Mouse (Mus musculus): ENCODE measurements around the gene Olfr374. TPM values are rescaled to one million over a fixed set of nuclear protein-coding genes. Genes with fewer than 3 reads are reported as not detected.

Gene Olfr374
- polyA plus RNA-seq, 1 experiment from 2014 or later, result not detected

- Histone ChIP-seq H3K27me3 (ENCODE audit: control insufficient read depth, insufficient read depth, low read length) (no peaks in the 10 kb centered on the region), H3K9ac (ENCODE audit: low read length) (no peak overlapping the region), H3K9me3 (ENCODE audit: control insufficient read depth, low read length) (no peaks in the 10 kb centered on the region), H3K27ac (ENCODE audit: low read depth, low read length) (no peak overlapping the region), H3K4me2 (ENCODE audit: low read depth) (no peak overlapping the region), H3K4me3 (ENCODE audit: low read depth, low read length) (no peak overlapping the region), H3K4me1 (ENCODE audit: control insufficient read depth, insufficient read depth, low read length) (0 out of 2 replicates have a peak, but pooled peaks cover under 1% of the 10 kb centered on the region), H3K36me3 (ENCODE audit: control insufficient read depth, insufficient read depth, low read length) (no peaks in the 10 kb centered on the region)
- ATAC-seq (ENCODE audit: insufficient read depth, low FRiP score, low TSS enrichment) (no peak), DNase-seq (ENCODE audit: low spot score) (no peak)
- 81% methylated on average over 1 of the region's 1 CpGs for WGBS
Measured at GRCm38 (mm10) chr8:72132417-72132816, 25.6 kb downstream of the Olfr374 start.

- H3K9me3 ChIP-seq (ENCODE audit: control insufficient read depth, low read length), result no peaks in the 10 kb centered on the region
- H3K4me1 ChIP-seq (ENCODE audit: control insufficient read depth, insufficient read depth, low read length), result 0 out of 2 replicates have a peak, but pooled peaks cover 4% of the 10 kb centered on the region
- no peak overlapping the region for H3K4me2 ChIP-seq (ENCODE audit: low read depth)
- DNase-seq (ENCODE audit: low spot score) (no peak), ATAC-seq (ENCODE audit: insufficient read depth, low FRiP score, low TSS enrichment) (no peak)
- H3K27ac ChIP-seq (ENCODE audit: low read depth, low read length), result no peak overlapping the region
- no peaks in the 10 kb centered on the region; the same call in 1 of the 2 replicates for H3K36me3 ChIP-seq (ENCODE audit: control insufficient read depth, insufficient read depth, low read length)
- WGBS, result 80% methylated on average over 1 of the region's 1 CpGs
- no peak overlapping the region for H3K4me3 ChIP-seq (ENCODE audit: low read depth, low read length)
- no peak overlapping the region for H3K9ac ChIP-seq (ENCODE audit: low read length)
- no peaks in the 10 kb centered on the region for H3K27me3 ChIP-seq (ENCODE audit: control insufficient read depth, insufficient read depth, low read length)
Measured at GRCm38 (mm10) chr8:72132891-72133290, 26.1 kb downstream of the Olfr374 start.

- Histone ChIP-seq H3K9me3 (ENCODE audit: control insufficient read depth, low read length) (no peaks in the 10 kb centered on the region), H3K4me3 (ENCODE audit: low read depth, low read length) (no peak overlapping the region), H3K4me2 (ENCODE audit: low read depth) (no peak overlapping the region), H3K27me3 (ENCODE audit: control insufficient read depth, insufficient read depth, low read length) (no peaks in the 10 kb centered on the region), H3K36me3 (ENCODE audit: control insufficient read depth, insufficient read depth, low read length) (no peaks in the 10 kb centered on the region; the same call in 1 of the 2 replicates), H3K4me1 (ENCODE audit: control insufficient read depth, insufficient read depth, low read length) (0 out of 2 replicates have a peak, but pooled peaks cover 4% of the 10 kb centered on the region), H3K27ac (ENCODE audit: low read depth, low read length) (no peak overlapping the region), H3K9ac (ENCODE audit: low read length) (no peak overlapping the region)
- DNase-seq (ENCODE audit: low spot score) (no peak), ATAC-seq (ENCODE audit: insufficient read depth, low FRiP score, low TSS enrichment) (no peak)
- 67% methylated on average over 1 of the region's 1 CpGs for WGBS
Measured at GRCm38 (mm10) chr8:72133507-72133906, 26.7 kb downstream of the Olfr374 start.

- under 1% methylated on average over 44 of the region's 49 CpGs for WGBS
- DNase-seq (ENCODE audit: low spot score) (peak; percentile 87), ATAC-seq (ENCODE audit: insufficient read depth, low FRiP score, low TSS enrichment) (peak; percentile 90)
- Histone ChIP-seq H3K27ac (ENCODE audit: low read depth, low read length) (peak within 1 kb of the TSS; percentile 96), H3K4me2 (ENCODE audit: low read depth) (peak within 1 kb of the TSS; percentile 94), H3K9me3 (ENCODE audit: control insufficient read depth, low read length) (no peaks in the 10 kb centered on the region), H3K27me3 (ENCODE audit: control insufficient read depth, insufficient read depth, low read length) (no peaks in the 10 kb centered on the region), H3K4me3 (ENCODE audit: low read depth, low read length) (peak within 1 kb of the TSS; percentile 83), H3K9ac (ENCODE audit: low read length) (peak within 1 kb of the TSS; percentile 91), H3K4me1 (ENCODE audit: control insufficient read depth, insufficient read depth, low read length) (0 out of 2 replicates have a peak, but pooled peaks cover 4% of the 10 kb centered on the region), H3K36me3 (ENCODE audit: control insufficient read depth, insufficient read depth, low read length) (no peaks in the 10 kb centered on the region; the same call in 1 of the 2 replicates)
Measured at GRCm38 (mm10) chr8:72134756-72135445, 28.1 kb downstream of the Olfr374 start, which contains the start of gene Tpm4. Tpm4 (plus strand) TSS chr8:72134975.

- Histone ChIP-seq H3K9me3 (ENCODE audit: control insufficient read depth, low read length) (no peaks in the 10 kb centered on the region), H3K27ac (ENCODE audit: low read depth, low read length) (peak overlapping the region; percentile 96), H3K36me3 (ENCODE audit: control insufficient read depth, insufficient read depth, low read length) (no peaks in the 10 kb centered on the region; the same call in 1 of the 2 replicates), H3K4me3 (ENCODE audit: low read depth, low read length) (peak overlapping the region; percentile 83), H3K27me3 (ENCODE audit: control insufficient read depth, insufficient read depth, low read length) (no peaks in the 10 kb centered on the region), H3K9ac (ENCODE audit: low read length) (peak overlapping the region; percentile 91), H3K4me1 (ENCODE audit: control insufficient read depth, insufficient read depth, low read length) (0 out of 2 replicates have a peak, but pooled peaks cover 4% of the 10 kb centered on the region), H3K4me2 (ENCODE audit: low read depth) (peak overlapping the region; percentile 94)
- under 1% methylated on average over 60 of the region's 62 CpGs for WGBS
- ATAC-seq (ENCODE audit: insufficient read depth, low FRiP score, low TSS enrichment), result peak; percentile 67
- peak; percentile 80 for DNase-seq (ENCODE audit: low spot score)
Measured at GRCm38 (mm10) chr8:72135446-72136301, 28.8 kb downstream of the Olfr374 start.

GRCm38 (mm10) chr8:72136302-72136978 is 29.6 kb downstream of the Olfr374 start:
- H3K27me3 ChIP-seq (ENCODE audit: control insufficient read depth, insufficient read depth, low read length), result no peaks in the 10 kb centered on the region
- ATAC-seq (ENCODE audit: insufficient read depth, low FRiP score, low TSS enrichment), result no peak

GRCm38 (mm10) chr8:72137431-72137830 is 30.6 kb downstream of the Olfr374 start:
- H3K27ac ChIP-seq (ENCODE audit: low read depth, low read length), result no peak overlapping the region

More at GRCm38 (mm10) chr8:72136302-72136978, 29.6 kb downstream of the Olfr374 start:
- Histone ChIP-seq H3K4me2 (ENCODE audit: low read depth) (peak overlapping the region; percentile 94), H3K27ac (ENCODE audit: low read depth, low read length) (peak overlapping the region; percentile 96), H3K4me3 (ENCODE audit: low read depth, low read length) (peak overlapping the region; percentile 83), H3K4me1 (ENCODE audit: control insufficient read depth, insufficient read depth, low read length) (0 out of 2 replicates have a peak, but pooled peaks cover 4% of the 10 kb centered on the region), H3K9ac (ENCODE audit: low read length) (peak overlapping the region; percentile 91), H3K9me3 (ENCODE audit: control insufficient read depth, low read length) (no peaks in the 10 kb centered on the region), H3K36me3 (ENCODE audit: control insufficient read depth, insufficient read depth, low read length) (peaks cover 2% of the 10 kb centered on the region; the same call in 1 of the 2 replicates)
- peak; percentile 63 for DNase-seq (ENCODE audit: low spot score)
- 1% methylated on average over 18 of the region's 18 CpGs for WGBS

GRCm38 (mm10) chr8:72138456-72138855 is 31.6 kb downstream of the Olfr374 start:
- Histone ChIP-seq H3K4me2 (ENCODE audit: low read depth) (no peak overlapping the region), H3K27me3 (ENCODE audit: control insufficient read depth, insufficient read depth, low read length) (no peaks in the 10 kb centered on the region), H3K4me3 (ENCODE audit: low read depth, low read length) (no peak overlapping the region), H3K36me3 (ENCODE audit: control insufficient read depth, insufficient read depth, low read length) (peaks cover 6% of the 10 kb centered on the region; the same call in 1 of the 2 replicates), H3K27ac (ENCODE audit: low read depth, low read length) (no peak overlapping the region), H3K9me3 (ENCODE audit: control insufficient read depth, low read length) (no peaks in the 10 kb centered on the region), H3K9ac (ENCODE audit: low read length) (no peak overlapping the region), H3K4me1 (ENCODE audit: control insufficient read depth, insufficient read depth, low read length) (0 out of 2 replicates have a peak, but pooled peaks cover 4% of the 10 kb centered on the region)
- no peak for ATAC-seq (ENCODE audit: insufficient read depth, low FRiP score, low TSS enrichment)
- WGBS, result 96% methylated on average over 5 of the region's 5 CpGs
- DNase-seq (ENCODE audit: low spot score), result no peak

More at GRCm38 (mm10) chr8:72137431-72137830, 30.6 kb downstream of the Olfr374 start:
- H3K4me1 ChIP-seq (ENCODE audit: control insufficient read depth, insufficient read depth, low read length), result 0 out of 2 replicates have a peak, but pooled peaks cover 4% of the 10 kb centered on the region
- no peaks in the 10 kb centered on the region for H3K27me3 ChIP-seq (ENCODE audit: control insufficient read depth, insufficient read depth, low read length)
- H3K36me3 ChIP-seq (ENCODE audit: control insufficient read depth, insufficient read depth, low read length), result peaks cover 4% of the 10 kb centered on the region; the same call in 1 of the 2 replicates
- no peak overlapping the region for H3K4me3 ChIP-seq (ENCODE audit: low read depth, low read length)
- H3K9me3 ChIP-seq (ENCODE audit: control insufficient read depth, low read length), result no peaks in the 10 kb centered on the region
- ATAC-seq (ENCODE audit: insufficient read depth, low FRiP score, low TSS enrichment), result no peak
- DNase-seq (ENCODE audit: low spot score), result no peak
- peak overlapping the region; percentile 13 for H3K4me2 ChIP-seq (ENCODE audit: low read depth)
- H3K9ac ChIP-seq (ENCODE audit: low read length), result no peak overlapping the region
- 89% methylated on average over 2 of the region's 2 CpGs for WGBS

Measured in neural tube, embryonic 11.5 days (tissue).